Mouse (Mus musculus) limb, embryonic 15.5 days (tissue): Measurements from ENCODE around the gene Ifitm6. TPM values are rescaled to one million over a fixed set of nuclear protein-coding genes. Genes with fewer than 3 reads are reported as not detected.
"Not testable (repeated sequence)": the region's sequence is repeated elsewhere in the genome, so short reads cannot be mapped to it uniquely, and the experiment has no call there.

ENCODE experiments used
- ATAC-seq: fragments of 200-750 bp; cut with Nextera tagmentation; 2 replicates; pipeline ENCODE4 v1.8.0; 2017; ENCODE audit warnings: low read depth, moderate TSS enrichment; ENCODE audit not compliant: insufficient number of reproducible peaks, low FRiP score, low TSS enrichment
- H3K27ac ChIP-seq: fragments of 300-500 bp; sonication (generic); 2 replicates; pipeline ENCODE4 v1.5.1; 2015; ENCODE audit warnings: moderate library complexity, mild to moderate bottlenecking, inconsistent platforms
- H3K27me3 ChIP-seq: fragments of 300-500 bp; sonication (generic); 2 replicates; pipeline ENCODE4 v1.6.1; 2015; ENCODE audit warnings: inconsistent platforms
- H3K36me3 ChIP-seq: fragments of 300-500 bp; sonication (generic); 2 replicates; pipeline ENCODE4 v1.6.1; 2015; ENCODE audit warnings: inconsistent platforms
- H3K4me1 ChIP-seq: fragments of 300-500 bp; sonication (generic); 2 replicates; pipeline ENCODE4 v1.6.1; 2015; ENCODE audit warnings: inconsistent platforms
- H3K4me2 ChIP-seq: fragments of 300-500 bp; sonication (generic); 2 replicates; pipeline ENCODE4 v1.6.1; 2015; ENCODE audit warnings: mild to moderate bottlenecking, inconsistent platforms
- H3K4me3 ChIP-seq: fragments of 300-500 bp; sonication (generic); 2 replicates; pipeline ENCODE4 v1.5.1; 2015; ENCODE audit warnings: mild to moderate bottlenecking, inconsistent platforms
- H3K9ac ChIP-seq: fragments of 300-500 bp; sonication (generic); 2 replicates; pipeline ENCODE4 v1.6.1; 2015; ENCODE audit warnings: inconsistent platforms
- H3K9me3 ChIP-seq: fragments of 300-500 bp; sonication (generic); 2 replicates; pipeline ENCODE4 v1.6.1; 2016; ENCODE audit warnings: inconsistent platforms
- whole genome bisulfite sequencing: fragments of 180-500 bp; shearing (Covaris S2); methylation state at CpG from one replicate; pipeline ENCODE4 v1.1.7; 2015; 5-methylcytosine and 5-hydroxymethylcytosine counted together
- polyA plus RNA-seq: library from polyadenylated mRNA; unstranded; fragments of >200 nt; fragmentation: Nextera tagmentation; extraction: Ambion mirVana; gene quantifications from 2 replicates; pipeline ENCODE4 v1.2.1, GENCODE M21; 2015

Gene Ifitm6
- 1.0 and 1.3 TPM in 2 replicates for polyA plus RNA-seq

GRCm38 (mm10) chr7:141017824-141018223, at the start of gene Ifitm6:
Gene Ifitm6 (minus strand): TSS chr7:141017924.
- H3K4me2 ChIP-seq, H3K27ac ChIP-seq, H3K9me3 ChIP-seq, H3K36me3 ChIP-seq, H3K9ac ChIP-seq, H3K4me1 ChIP-seq, ATAC-seq, H3K27me3 ChIP-seq, H3K4me3 ChIP-seq: not testable (repeated sequence)
- 86% methylated on average over 1 of the region's 1 CpGs for WGBS

- peaks cover 2% of the 10 kb centered on the region for H3K27me3 ChIP-seq
- no peak overlapping the region for H3K4me2 ChIP-seq
- peaks cover 31% of the 10 kb centered on the region for H3K4me1 ChIP-seq
- H3K9ac ChIP-seq: no peak overlapping the region
- ATAC-seq: no peak
- 90% methylated on average over 7 of the region's 7 CpGs for WGBS
- H3K36me3 ChIP-seq: peaks cover 29% of the 10 kb centered on the region
- H3K27ac ChIP-seq: no peak overlapping the region
- H3K9me3 ChIP-seq: no peaks in the 10 kb centered on the region
- no peak overlapping the region for H3K4me3 ChIP-seq
Observed at GRCm38 (mm10) chr7:141064576-141064975, 46.9 kb upstream of the Ifitm6 start.

GRCm38 (mm10) chr7:141064175-141064574, 46.5 kb upstream of the Ifitm6 start:
- Histone ChIP-seq H3K4me2 (no peak overlapping the region), H3K4me3 (no peak overlapping the region), H3K9ac (no peak overlapping the region), H3K27me3 (no peaks in the 10 kb centered on the region), H3K4me1 (peaks cover 31% of the 10 kb centered on the region), H3K9me3 (no peaks in the 10 kb centered on the region), H3K27ac (no peak overlapping the region), H3K36me3 (peaks cover 29% of the 10 kb centered on the region)
- WGBS: 78% methylated on average over 7 of the region's 7 CpGs
- ATAC-seq: no peak

GRCm38 (mm10) chr7:141063353-141063752, 45.6 kb upstream of the Ifitm6 start:
- Histone ChIP-seq H3K27ac (no peak overlapping the region), H3K4me1 (peaks cover 31% of the 10 kb centered on the region), H3K4me2 (no peak overlapping the region), H3K9ac (no peak overlapping the region), H3K27me3 (no peaks in the 10 kb centered on the region), H3K4me3 (no peak overlapping the region), H3K9me3 (no peaks in the 10 kb centered on the region), H3K36me3 (peaks cover 27% of the 10 kb centered on the region)
- no peak for ATAC-seq
- WGBS: 87% methylated on average over 3 of the region's 3 CpGs

GRCm38 (mm10) chr7:141062525-141062924, 44.8 kb upstream of the Ifitm6 start:
- H3K27ac ChIP-seq: no peak overlapping the region
- no peak for ATAC-seq
- H3K4me1 ChIP-seq: peaks cover 28% of the 10 kb centered on the region
- no peaks in the 10 kb centered on the region for H3K27me3 ChIP-seq
- WGBS: 78% methylated on average over 7 of the region's 7 CpGs
- no peaks in the 10 kb centered on the region for H3K9me3 ChIP-seq
- H3K4me3 ChIP-seq: no peak overlapping the region
- H3K9ac ChIP-seq: no peak overlapping the region
- H3K36me3 ChIP-seq: peaks cover 19% of the 10 kb centered on the region
- H3K4me2 ChIP-seq: no peak overlapping the region

- Histone ChIP-seq H3K27me3 (no peaks in the 10 kb centered on the region), H3K9ac (peak overlapping the region; percentile 68), H3K4me2 (peak overlapping the region; percentile 94), H3K9me3 (no peaks in the 10 kb centered on the region), H3K27ac (no peak overlapping the region), H3K36me3 (peaks cover 16% of the 10 kb centered on the region), H3K4me3 (peak overlapping the region; percentile 62), H3K4me1 (peaks cover 28% of the 10 kb centered on the region)
- WGBS: under 1% methylated on average over 37 of the region's 37 CpGs
- no peak; the same call in 1 of the 2 replicates for ATAC-seq
Observed at GRCm38 (mm10) chr7:141061269-141061692, 43.6 kb upstream of the Ifitm6 start.

- no peak within 1 kb of the TSS for H3K27ac ChIP-seq
- H3K4me1 ChIP-seq: peaks cover 28% of the 10 kb centered on the region
- peaks cover 16% of the 10 kb centered on the region for H3K36me3 ChIP-seq
- no peaks in the 10 kb centered on the region for H3K9me3 ChIP-seq
- WGBS: under 1% methylated on average over 72 of the region's 72 CpGs
- peak within 1 kb of the TSS; percentile 94 for H3K4me2 ChIP-seq
- H3K9ac ChIP-seq: peak within 1 kb of the TSS; percentile 68
- no peaks in the 10 kb centered on the region for H3K27me3 ChIP-seq
- ATAC-seq: peak; percentile 90
- H3K4me3 ChIP-seq: peak within 1 kb of the TSS; percentile 62
Observed at GRCm38 (mm10) chr7:141060426-141061242, 42.9 kb upstream of the Ifitm6 start, which contains the start of gene B4galnt4. Gene B4galnt4 (plus strand): TSS chr7:141061104.

GRCm38 (mm10) chr7:141059929-141060328, 42.2 kb upstream of the Ifitm6 start:
- H3K4me1 ChIP-seq: peaks cover 28% of the 10 kb centered on the region
- no peak overlapping the region; the same call in 1 of the 2 replicates for H3K4me3 ChIP-seq
- ATAC-seq: no peak
- H3K36me3 ChIP-seq: peaks cover 12% of the 10 kb centered on the region
- peak overlapping the region; percentile 68; the same call in 1 of the 2 replicates for H3K9ac ChIP-seq
- H3K27ac ChIP-seq: no peak overlapping the region
- H3K4me2 ChIP-seq: peak overlapping the region; percentile 94
- no peaks in the 10 kb centered on the region for H3K9me3 ChIP-seq
- 64% methylated on average over 2 of the region's 2 CpGs for WGBS
- H3K27me3 ChIP-seq: no peaks in the 10 kb centered on the region

- no peak overlapping the region for H3K4me3 ChIP-seq
- 89% methylated on average over 14 of the region's 14 CpGs for WGBS
- ATAC-seq: no peak
- H3K4me1 ChIP-seq: peaks cover 28% of the 10 kb centered on the region
- H3K27ac ChIP-seq: no peak overlapping the region
- H3K4me2 ChIP-seq: no peak overlapping the region
- H3K27me3 ChIP-seq: no peaks in the 10 kb centered on the region
- 0 out of 2 replicates have a peak, but pooled peaks cover 3% of the 10 kb centered on the region for H3K36me3 ChIP-seq
- no peak overlapping the region for H3K9ac ChIP-seq
- H3K9me3 ChIP-seq: no peaks in the 10 kb centered on the region
Observed at GRCm38 (mm10) chr7:141058601-141059341, 41.0 kb upstream of the Ifitm6 start.

GRCm38 (mm10) chr7:141057541-141057940, 39.8 kb upstream of the Ifitm6 start:
- no peak overlapping the region for H3K27ac ChIP-seq

GRCm38 (mm10) chr7:141056976-141057375, 39.3 kb upstream of the Ifitm6 start:
- Histone ChIP-seq H3K9me3 (no peaks in the 10 kb centered on the region), H3K36me3 (no peaks in the 10 kb centered on the region), H3K4me1 (peaks cover 19% of the 10 kb centered on the region), H3K9ac (no peak overlapping the region), H3K27ac (no peak overlapping the region), H3K4me3 (no peak overlapping the region), H3K4me2 (no peak overlapping the region), H3K27me3 (no peaks in the 10 kb centered on the region)
- 87% methylated on average over 6 of the region's 6 CpGs for WGBS
- no peak for ATAC-seq

More at GRCm38 (mm10) chr7:141057541-141057940, 39.8 kb upstream of the Ifitm6 start:
- Histone ChIP-seq H3K9ac (no peak overlapping the region), H3K4me3 (no peak overlapping the region), H3K4me2 (no peak overlapping the region), H3K4me1 (peaks cover 25% of the 10 kb centered on the region), H3K27me3 (no peaks in the 10 kb centered on the region), H3K9me3 (no peaks in the 10 kb centered on the region), H3K36me3 (0 out of 2 replicates have a peak, but pooled peaks cover 3% of the 10 kb centered on the region)
- 92% methylated on average over 1 of the region's 1 CpGs for WGBS
- ATAC-seq: no peak

GRCm38 (mm10) chr7:141055785-141056184, 38.1 kb upstream of the Ifitm6 start:
- Histone ChIP-seq H3K36me3 (no peaks in the 10 kb centered on the region), H3K4me3 (no peak overlapping the region), H3K27me3 (no peaks in the 10 kb centered on the region), H3K4me2 (no peak overlapping the region), H3K27ac (no peak overlapping the region), H3K4me1 (peaks cover 8% of the 10 kb centered on the region), H3K9ac (no peak overlapping the region), H3K9me3 (no peaks in the 10 kb centered on the region)
- ATAC-seq: no peak
- 73% methylated on average over 4 of the region's 4 CpGs for WGBS
